Mouse (Mus musculus) heart, postnatal 36 days (tissue): ENCODE measurements around the gene Trim33. TPM values are rescaled to one million over a fixed set of nuclear protein-coding genes. Genes with fewer than 3 reads are reported as not detected.

ENCODE experiments used
- DNase-seq, 2 experiments: peaks; one replicate each; pipeline ENCODE4 v3.0.0; 2021 to 2022
- intact Hi-C: fragments of 180-260 bp; cut with DNase I; formaldehyde crosslinking; loops from one replicate; pipeline ENCODE4 v1.15.1; 2025
- total RNA-seq, 2 experiments: library from RNA; stranded (reverse); gene quantifications; 2 replicates each; pipeline ENCODE4 v1.2.3; 2021

Trim33 gene
- total RNA-seq, 2 experiments from 2014 or later: 15.8 to 16.1 TPM

- intact Hi-C loops: no loop called here
- DNase-seq: no peak
These were observed 74.4 kb downstream of the Trim33 start for GRCm38 (mm10) chr3:103353518-103353917.

GRCm38 (mm10) chr3:103354041-103354440 lies 74.9 kb downstream of the Trim33 start:
- DNase-seq: no peak
- intact Hi-C loops: no loop called here

DNA sequence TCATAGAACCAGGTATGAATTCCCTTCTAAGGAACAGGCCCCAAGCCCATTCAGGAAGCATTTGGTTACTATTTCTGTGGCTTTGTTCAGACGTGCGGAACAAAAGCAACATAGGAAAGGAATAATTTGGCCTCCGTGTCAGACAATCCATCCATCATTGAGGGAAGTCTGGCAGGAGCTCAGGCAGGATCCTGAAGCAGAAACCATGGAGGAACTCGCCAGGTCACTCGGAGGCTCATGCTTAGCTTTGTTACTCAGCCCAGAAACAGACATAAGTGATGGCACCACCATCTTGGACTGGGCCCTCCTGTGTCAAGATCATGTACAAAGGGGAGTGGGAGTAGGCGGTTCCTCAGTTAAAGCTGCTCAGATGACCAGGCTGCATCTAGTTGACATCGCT lies 82.1 kb downstream of the Trim33 start:
- no peak for DNase-seq
- intact Hi-C loops: no loop called here

- intact Hi-C loops: no loop called here
- DNase-seq: no peak
These were observed 85.3 kb downstream of the Trim33 start for GRCm38 (mm10) chr3:103364182-103364945.

- DNase-seq: no peak
- intact Hi-C loops: no loop called here
These were observed 88.3 kb downstream of the Trim33 start for GRCm38 (mm10) chr3:103367176-103367970.

- intact Hi-C loops: no loop called here
- DNase-seq: no peak
These were observed 89.6 kb downstream of the Trim33 start for GRCm38 (mm10) chr3:103368731-103369130.

GRCm38 (mm10) chr3:103374028-103374427 lies 94.9 kb downstream of the Trim33 start:
- peak; percentile 38 to 59 for DNase-seq

DNA sequence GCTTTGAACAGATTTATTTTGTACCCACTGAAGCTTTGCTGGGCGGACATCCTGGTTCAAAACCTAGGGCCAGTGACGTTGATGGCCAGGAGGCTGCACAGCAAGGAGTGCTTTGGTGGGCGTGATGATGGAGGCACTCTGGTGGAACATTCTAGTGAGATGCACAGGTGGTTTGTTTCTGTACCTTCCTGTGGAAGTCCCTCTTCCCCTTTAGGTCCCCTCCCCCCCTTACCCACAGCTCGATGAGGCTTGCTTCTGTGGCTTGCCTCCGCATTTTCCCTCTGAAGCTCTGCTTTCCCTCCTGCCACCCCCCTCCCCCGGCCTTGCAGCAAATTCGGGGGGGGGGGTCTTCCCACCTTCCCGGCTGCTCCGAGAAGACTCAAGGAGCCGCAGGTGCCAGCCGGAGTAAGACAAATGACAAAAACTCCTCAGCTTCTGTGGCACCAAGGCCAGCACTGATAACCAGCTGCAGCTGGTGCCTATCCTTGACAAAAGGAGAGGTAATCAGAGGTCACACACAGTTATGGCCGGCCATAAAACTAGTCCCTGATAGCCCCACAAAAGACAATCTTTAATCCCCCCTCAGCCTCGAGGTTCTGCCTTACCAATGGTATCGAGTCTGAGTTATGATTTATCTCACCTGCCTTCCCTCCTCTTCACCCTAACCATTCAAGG lies 96.2 kb downstream of the Trim33 start:
- intact Hi-C loops: no loop called here
- DNase-seq: no peak

More at GRCm38 (mm10) chr3:103374028-103374427, 94.9 kb downstream of the Trim33 start:
- intact Hi-C loops: loop anchor here (5.0 kb wide), 2 partner anchors 142 to 192 kb away; no protein-coding TSS in a partner anchor

DNA sequence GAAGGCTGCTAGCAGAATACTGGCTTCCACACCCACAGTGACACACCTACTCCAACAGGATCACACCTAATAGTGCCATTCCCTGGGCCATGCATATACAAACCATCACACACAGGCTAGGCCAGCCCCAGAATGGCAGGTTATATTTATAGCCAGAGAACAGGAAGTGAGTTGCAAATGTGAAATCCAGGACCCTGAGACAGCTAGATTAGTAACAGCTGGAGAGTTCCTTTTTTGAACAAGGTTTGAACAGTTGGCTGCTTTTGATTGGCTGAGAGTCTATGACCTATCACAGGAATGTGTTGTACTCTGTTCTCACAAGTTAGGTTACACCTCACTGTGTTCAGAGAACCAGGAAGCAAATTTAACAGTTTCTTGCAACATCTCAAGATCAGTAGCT lies 98.9 kb downstream of the Trim33 start:
- DNase-seq: peak in 1 of 2 experiments; percentile 8
- intact Hi-C loops: no loop called here

- DNase-seq: no peak
- intact Hi-C loops: no loop called here
These were observed 100.3 kb downstream of the Trim33 start for GRCm38 (mm10) chr3:103379371-103379770.

- DNase-seq: no peak
- intact Hi-C loops: loop anchor here (5.0 kb wide), 1 partner anchor 104 kb away; the partner anchor contains the start of gene Trim33
These were observed 101.7 kb downstream of the Trim33 start for GRCm38 (mm10) chr3:103380814-103381213.

DNA sequence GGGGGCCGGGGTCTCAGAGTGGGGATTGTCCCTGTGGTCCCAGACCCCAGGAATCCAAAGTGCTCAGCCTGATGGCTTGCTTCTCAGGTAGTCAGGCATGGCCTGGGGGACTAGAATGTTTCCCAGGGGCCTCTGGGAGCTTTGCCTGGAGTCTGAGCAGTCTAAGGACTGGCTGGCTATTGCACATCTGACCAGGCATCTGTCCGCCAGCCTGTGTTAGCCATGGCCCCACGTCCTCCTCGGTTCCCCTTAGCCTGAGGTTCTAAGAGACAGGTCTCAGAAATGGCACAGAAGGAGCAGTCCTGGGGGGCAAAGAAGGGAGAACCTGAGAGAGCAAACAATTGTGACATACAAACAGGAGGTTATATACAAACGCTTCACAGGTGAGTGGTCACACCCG lies 102.3 kb downstream of the Trim33 start:
- intact Hi-C loops: loop anchor here (5.0 kb wide), 1 partner anchor 104 kb away; the partner anchor contains the start of gene Trim33
- DNase-seq: no peak

- intact Hi-C loops: loop anchor here (5.0 kb wide), 1 partner anchor 106 kb away; the partner anchor contains the start of gene Trim33
- DNase-seq: peak; percentile 91 to 93
These were observed 103.9 kb downstream of the Trim33 start for GRCm38 (mm10) chr3:103382872-103383567.

- intact Hi-C loops: loop anchor here (5.0 kb wide), 1 partner anchor 107 kb away; the partner anchor contains the start of gene Trim33
These were observed 105.4 kb downstream of the Trim33 start for GRCm38 (mm10) chr3:103384486-103384885.

DNA sequence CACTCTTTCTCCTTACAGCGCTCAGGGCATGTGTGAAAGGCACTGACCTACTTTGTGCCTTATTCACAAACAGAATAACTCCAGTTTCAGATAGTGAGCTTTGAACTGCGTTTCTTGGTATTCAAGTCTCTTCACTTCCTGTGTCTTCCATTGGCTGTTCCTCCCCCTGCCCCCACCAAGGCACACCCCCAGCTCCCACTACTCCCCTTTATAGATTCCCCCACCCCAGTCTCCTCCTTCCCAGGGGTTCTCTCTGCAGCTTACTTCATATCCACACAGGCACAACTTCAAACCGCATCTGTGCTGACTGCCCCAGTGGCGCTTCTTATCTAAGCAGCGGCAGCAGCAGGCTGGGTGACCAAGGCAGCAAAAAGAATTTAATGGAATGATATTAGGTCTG lies 105.9 kb downstream of the Trim33 start:
- intact Hi-C loops: loop anchor here (5.0 kb wide), 1 partner anchor 108 kb away; the partner anchor contains the start of gene Trim33
- no peak for DNase-seq

More at GRCm38 (mm10) chr3:103384486-103384885, 105.4 kb downstream of the Trim33 start:
- DNase-seq: no peak

- no peak for DNase-seq
- intact Hi-C loops: no loop called here
These were observed 106.5 kb downstream of the Trim33 start for GRCm38 (mm10) chr3:103385383-103386291.

DNA sequence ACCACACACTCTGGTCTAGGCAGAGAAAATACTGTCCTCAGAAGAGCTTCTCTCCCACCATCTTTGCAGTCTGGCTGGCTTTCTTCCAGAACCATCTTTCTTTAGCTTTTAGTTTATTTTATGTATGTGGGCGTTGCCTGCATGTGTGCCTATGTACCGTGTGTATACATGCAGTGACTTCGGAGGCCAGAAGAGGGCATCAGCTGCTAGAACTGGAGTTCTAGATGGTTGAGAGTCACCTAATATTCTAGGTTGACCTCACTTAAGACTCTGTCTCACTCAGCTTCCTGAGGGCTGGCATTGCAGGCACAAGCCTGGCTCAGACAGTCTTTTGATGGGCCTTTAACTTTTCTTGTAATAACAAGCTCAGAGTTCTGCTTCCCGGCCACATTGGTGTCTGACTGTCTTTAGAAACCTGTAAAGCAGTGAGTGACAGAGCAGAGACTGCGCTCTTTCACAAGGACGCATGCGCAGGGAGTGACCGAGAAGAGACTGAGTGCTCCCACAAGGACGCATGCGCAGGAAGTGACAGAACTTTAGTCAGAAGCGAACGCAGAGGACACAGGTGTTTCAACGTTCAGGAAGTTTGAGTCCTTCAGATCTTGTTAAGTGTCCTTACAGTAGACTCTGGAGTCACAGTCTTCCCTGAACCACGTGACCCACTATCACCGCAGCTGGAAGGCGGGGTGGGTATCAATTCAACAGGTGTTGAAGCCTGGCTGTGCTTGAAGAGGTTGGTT lies 107.4 kb downstream of the Trim33 start:
- intact Hi-C loops: no loop called here
- no peak for DNase-seq

GRCm38 (mm10) chr3:103392613-103393258 lies 113.6 kb downstream of the Trim33 start:
- peak; percentile 41 to 42 for DNase-seq
- intact Hi-C loops: loop anchor here (1.0 to 2.0 kb wide), 3 partner anchors 38 to 494 kb away; partner anchors contain the start of gene Olfml3
